Mouse (Mus musculus) kidney, postnatal 36 days (tissue): ENCODE measurements at regions not wholly inside any gene's neighbourhood (a gene's known extent, or its start where the extent isn't known, plus 50 kb on each side); places are given as distances from the start of the nearest gene placed in this dataset.

ENCODE experiments used
- DNase-seq, 2 experiments: peaks; one replicate each; pipeline ENCODE4 v3.0.0; 2021 to 2022; ENCODE audit warnings: mixed read lengths in 2 of 2

DNA sequence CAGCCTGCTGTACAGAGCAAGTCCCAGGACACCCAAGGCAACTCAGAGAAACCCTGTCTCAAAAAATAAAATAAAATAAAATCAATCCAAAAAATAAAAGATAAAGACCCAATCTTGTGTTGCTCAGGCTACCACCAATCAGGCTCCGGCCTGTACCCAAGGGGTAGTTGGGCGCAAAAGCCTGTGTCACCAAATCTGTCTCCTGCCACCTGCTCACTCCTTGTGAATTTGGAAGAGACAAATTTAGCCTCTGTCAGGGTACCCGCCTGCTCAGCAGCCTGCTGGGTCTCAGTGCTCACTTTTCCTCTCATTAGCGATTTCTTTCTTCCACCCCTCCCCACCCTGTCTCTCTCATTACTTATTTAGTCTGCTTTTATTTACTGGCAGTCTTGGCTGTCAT lies 54.6 kb downstream of the Sox4 start:
- no peak for DNase-seq

DNA sequence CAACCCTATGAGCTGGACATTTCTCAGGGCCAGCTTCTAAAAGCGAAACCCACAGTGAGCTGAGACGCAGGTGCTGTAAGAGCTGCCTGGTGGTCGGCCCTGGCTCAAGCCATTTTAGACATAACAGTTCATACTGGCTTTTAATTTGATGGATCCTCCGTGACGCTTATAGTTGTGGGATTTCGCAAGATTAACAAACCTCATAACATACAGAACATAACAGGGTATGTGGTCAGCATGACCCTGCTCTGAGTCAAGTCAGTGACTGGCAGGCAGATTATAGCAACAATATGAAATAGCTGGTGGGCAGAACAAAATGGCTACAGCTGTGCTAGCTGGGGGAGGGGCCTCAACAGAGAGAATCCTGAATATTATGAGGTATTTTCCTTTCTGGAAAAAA lies 60.6 kb downstream of the Sox4 start:
- DNase-seq = no peak

DNA sequence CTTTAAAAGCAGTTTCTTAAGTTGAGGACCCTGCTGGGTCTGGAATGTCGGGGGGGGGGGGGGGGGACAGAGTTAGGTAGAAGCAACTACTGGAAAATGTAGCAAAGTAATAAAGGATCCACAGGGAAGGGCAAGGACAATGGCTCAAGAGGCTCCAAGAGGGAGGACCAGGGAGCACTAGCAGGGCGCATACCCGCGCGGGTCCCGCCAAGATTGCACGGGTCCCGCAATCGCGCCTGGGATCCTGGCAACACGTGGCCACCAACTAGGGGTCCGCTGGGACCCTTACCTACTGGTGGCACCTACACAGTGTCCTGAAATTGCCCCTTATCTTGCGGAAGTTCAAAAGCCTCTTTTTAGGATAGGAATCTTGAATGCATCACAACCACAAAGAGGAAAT lies 66.4 kb downstream of the Sox4 start:
- no peak for DNase-seq

DNA sequence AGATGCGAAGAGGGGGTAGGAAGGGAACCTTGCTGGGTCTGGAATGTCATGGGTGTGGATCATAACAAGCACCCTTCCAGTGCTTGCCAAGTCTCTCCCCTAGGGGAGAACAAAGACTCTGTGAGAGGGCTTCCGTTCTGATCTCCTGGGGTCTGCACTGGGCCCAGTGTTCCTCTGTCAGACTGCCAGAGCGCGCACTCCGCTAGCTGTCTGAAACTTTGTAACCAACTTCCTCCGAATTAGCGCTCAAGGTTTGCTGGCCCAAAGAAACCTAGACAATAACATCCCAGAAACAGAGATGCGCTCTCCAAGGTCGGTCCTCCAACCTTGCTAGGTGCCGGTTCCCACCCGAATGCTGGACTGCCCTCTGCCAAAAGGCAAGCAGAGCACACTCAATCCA lies 66.8 kb downstream of the Sox4 start:
- peak; percentile 26 to 41 for DNase-seq

DNA sequence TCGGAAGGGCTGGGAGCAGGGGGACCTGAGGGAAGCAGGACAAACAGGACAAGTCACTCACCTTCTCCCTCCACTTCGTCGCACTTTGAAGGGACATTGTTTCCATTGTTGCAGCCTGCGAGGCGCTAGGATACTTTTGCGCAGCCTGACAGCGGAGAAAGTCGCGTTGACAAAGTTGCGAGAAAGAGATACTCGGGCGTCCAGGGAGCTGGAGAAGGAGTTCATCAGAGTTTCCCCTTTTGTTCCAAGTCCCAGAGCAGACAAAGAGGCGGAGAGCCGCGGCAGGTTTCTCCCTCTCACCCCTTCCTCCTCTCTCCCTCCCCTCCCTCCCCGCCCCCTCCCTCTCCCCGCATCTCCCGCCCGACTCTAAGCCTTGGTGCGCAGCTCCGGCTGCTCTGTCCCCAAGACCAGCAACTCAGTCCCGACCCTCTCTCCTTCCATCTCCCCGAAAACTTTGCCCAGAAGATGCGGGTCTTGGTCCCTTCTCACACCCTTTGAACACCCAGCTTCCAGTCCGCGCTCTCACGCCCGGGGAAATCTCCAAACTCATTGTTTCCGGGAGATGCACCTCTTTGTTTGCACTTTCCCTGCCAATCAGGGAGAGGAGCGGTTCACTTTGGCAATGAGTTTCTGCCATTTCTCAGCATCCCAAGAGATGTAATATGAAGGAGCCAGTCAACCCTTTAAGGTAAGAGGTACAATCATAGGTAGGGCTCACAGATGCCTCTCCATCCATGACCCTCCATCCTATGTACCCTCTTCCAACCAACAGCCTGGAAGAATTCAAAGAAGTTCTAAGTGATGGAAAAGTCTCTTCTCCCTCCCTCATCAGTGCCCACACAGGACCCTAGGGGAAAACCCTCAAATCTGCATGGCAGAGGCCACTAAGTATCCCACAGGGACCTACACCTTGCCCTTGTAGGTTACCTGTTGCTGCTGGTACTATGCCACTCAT lies 68.2 kb downstream of the Sox4 start:
- peak in 1 of 2 experiments; percentile 31 for DNase-seq

DNA sequence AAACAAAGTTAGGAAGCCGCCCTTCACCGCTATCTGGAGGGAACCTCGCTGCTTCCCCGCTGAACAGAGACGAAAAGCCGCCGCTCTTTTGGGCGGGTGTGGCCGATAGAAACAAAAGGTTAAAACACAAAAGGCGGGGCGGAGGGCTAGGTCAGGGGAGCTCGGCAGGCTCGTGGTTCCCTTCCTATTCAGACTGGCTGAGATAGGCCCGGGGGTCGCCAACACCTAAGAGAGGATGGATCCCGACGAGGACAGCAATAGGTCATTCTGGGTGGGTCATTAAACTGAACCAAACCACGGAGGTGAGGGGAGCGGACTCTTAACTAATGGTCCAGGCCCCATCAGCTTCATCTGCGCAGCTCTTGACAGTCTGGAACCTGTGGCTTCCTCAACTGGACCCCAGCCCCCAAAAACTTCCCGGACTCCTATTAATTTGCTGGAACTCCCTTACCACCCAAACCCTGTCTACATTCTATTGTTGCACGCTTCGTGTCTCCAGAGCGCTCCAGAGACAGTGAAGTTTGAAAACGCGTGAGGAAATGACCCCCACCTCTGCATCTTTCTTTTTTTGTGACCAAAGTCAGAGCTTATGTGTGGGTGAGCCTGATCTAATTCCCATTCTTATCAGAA lies 69.2 kb downstream of the Sox4 start:
- peak in 1 of 2 experiments; percentile 48 for DNase-seq

DNA sequence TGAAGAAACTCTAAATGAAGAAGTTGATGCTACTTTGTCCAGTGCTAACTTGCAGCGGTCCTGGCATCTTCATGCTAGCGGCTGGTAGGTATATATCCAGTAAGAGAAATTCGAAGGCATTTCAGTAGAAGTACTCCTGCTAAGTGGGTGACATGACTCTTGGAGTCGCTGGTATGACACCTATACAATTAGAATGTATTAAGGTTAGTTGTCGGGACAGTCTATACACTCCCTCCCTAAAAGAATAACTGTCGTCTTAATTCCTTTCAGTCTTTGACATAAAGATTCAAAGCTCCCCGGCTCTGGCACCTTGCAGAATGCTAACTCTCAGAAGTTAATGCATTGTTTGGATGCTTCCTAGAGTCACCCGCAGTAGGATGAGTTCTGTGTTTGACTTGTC lies 70.1 kb downstream of the Sox4 start:
- no peak for DNase-seq

DNA sequence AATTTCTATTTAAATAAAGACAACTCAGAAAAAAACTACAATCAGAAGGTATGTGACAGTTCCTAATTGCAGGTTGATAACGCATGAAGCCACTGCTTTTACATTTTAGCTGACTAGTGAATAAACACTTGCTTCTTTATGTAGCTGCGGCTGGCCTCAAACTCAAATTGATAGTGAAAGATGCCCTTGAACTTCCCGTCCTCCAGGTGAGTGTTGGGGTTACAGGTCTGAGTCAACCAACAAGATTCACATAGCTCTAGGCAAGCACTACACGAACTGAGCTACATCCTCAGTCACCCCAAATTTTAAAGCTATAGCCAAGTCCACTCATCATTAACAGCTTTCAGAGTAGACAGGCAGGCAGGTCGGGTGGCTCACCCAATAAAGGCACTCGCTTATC lies 72.6 kb downstream of the Sox4 start:
- no peak for DNase-seq

DNA sequence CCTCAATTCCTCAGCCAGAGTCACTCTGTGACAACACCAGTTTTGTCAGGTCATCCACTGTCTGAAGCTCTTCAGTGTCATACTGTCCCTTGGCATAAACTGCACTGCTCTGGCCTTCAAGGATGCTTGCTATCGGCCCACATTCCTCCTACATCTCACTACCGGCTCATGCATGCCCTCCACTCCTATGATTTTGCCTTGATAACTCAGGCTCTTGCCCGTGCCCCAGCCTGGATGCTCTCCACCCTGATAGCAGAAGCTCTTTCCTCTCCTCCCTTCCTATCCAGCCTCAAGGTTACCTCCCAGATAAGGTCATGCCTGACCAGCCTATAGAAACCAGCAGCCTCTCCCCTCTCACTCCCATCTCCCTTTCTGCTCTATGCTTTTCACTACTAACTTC lies 74.8 kb downstream of the Sox4 start:
- DNase-seq = no peak

DNA sequence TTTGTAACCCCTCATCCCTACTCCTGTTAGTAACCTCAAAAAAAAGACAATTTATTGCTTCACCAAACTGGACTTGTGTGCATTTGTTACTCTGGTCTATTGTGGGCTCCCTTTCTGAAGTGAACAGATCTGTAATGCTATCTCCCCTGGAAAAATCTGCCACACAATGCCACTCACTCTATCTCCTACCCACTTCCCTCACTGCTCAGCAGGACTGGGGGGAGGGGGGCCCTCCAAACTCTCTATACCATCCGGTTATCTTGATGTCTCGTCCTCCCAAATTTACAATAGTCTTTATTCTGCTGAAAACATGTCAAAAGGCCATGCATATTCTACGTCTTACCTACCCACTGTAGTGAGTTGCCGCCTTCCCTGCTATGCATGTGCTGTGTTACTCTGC lies 76.7 kb downstream of the Sox4 start:
- DNase-seq = no peak

DNA sequence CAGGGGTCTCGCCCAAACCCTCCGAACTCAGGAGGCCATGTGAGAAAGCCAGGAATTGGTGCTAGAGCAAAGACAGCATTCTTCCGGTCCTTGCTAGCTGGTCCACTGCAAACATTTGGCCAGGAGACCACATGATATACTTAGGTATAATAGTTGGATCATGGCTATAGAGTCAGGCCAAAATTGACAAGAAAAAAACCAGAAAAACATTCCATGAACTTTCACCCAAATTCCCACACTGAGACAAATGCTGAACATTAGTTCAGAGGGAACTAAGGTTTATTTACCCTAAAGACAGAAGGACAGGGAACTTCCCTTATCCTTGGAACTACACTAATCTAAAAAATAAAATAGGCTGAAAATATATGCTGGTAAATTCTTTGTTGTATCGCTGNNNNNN lies 82.8 kb downstream of the Sox4 start:
- DNase-seq = no peak

DNA sequence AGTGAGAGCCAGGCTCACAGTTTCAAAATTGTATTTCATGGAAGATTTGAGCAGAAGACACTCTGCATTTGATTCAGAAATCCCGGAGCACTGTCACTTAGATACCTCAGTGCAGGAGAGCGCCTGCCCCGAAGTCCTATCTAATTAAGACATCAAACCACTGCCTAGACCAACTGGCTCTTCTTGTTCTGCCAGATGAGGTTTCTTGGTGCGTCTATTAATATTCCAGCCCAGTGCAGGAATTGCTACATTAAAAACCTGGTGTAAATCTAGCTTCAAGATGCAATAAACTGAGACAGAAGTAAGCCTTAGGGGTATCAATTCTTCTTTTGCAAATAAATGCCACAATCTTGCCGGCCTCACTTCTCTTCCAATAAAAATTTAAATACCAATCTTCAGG lies 86.3 kb downstream of the Sox4 start:
- no peak for DNase-seq

DNA sequence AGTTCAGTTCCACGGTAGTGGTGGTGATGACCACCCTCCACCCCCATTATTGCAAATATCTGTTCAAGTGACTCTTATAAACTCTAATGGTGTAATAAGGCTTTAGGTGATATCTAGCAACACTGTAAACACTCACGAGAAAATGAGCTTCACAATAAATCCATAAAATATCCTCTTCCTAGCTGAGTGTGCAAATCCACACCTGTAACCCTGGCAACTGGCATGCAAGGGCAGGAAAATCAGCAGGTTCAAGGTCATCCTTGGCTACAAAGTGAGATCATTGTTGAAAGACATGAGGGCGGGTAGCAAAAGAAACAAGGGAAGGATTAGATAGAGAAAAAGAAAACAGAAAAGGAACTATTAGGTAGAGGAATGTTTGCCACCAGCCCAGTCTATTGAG lies 86.8 kb downstream of the Sox4 start:
- DNase-seq = no peak

DNA sequence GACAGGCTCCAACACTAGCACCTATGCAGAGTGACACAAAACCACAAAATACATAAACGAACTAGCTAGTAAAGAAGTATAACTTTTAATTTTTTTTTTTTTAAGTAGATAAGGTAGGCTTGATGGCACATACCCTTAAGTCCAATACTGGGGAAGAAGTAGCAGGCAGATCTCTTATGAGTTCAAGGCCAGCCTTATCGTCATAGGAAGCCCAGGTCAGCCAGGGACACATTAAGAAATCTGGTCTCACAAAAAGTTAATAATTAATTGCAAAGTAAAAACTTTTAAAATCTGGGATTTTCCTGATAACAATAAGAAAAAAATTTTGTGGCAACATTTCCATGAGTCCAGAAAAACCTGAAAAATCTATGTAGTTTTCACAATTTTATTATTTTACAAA lies 92.9 kb downstream of the Sox4 start:
- no peak for DNase-seq

DNA sequence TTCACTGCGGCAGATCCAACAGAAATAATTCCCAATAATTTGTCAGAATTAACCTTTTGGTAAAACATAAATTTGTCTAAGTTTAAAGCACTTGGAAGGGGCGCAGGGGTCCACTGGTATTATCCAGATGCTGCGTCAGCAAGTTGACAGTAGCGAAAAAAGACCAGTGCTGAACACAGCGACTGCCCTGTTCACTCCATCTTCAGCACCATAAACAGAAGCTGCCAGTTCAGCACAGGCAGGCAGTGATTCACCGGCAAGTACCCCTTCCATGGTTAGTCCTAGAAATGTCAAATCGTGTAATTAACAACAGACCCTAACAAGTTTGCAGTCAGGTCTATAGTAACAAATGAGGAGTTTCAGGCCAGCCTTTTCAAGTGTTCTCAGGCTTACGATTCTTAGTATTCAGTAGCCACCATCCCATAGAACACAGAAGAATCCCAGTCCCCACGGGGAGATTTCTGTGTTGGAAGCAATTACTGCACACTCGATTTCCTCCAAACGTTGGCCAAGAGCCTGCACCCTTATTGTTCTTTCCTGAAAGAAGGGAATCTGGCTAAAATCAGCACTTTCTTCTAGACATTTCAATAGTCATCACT lies 93.6 kb downstream of the Sox4 start:
- no peak for DNase-seq

DNA sequence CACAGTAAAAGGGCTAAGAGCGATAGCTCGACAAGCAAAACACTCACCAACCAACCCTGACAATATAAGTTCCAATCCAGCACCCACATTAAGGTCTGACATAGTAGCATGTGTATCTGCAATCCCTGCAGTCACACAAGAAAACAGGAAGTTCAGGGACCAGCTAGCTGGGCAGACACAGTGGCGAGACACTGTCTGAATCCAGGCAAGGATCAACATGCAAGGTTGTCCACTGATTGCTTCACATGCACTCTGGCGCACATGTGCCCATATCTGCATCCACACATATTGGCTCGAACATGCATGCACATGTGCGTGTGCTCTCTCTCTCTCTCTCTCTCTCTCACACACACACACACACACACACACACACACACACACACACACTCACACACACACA lies 95.5 kb downstream of the Sox4 start:
- no peak for DNase-seq

DNA sequence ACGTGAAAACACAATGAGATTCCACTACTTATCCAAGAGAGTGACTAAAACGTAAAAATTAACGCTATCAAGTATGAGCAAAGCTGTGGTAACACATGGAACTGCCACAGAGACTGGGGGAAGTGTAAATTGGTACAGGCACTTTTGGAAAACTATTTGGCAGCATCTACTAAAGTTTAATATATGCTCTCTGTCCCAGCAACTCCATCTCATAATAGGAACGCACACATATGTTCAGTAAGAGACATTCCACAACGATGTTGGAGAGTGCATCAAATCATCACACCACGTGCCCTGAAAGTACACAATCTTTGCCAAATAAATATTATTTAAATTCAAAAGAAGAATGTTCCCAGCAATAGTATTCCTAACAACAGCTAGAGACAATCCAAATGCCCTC lies 96.3 kb downstream of the Sox4 start:
- no peak for DNase-seq

DNA sequence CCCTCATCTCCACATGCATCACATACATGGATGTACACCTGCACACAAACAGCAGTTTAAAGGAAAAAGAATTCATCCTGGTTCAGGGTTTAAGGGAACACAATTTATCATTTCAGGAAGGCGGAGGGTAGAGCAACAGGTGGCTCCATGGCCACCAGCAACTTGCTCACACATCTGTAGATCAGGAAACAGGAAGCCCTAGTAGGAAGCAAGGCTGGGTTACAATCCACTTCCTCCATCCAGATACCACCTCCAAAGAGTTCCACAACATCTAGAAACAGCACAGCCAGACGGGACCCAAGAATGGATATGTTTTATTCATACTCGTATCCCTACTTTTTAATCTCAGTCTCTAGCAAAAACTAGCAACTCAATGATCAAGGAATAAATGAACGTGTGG lies 97.0 kb downstream of the Sox4 start:
- no peak for DNase-seq

DNA sequence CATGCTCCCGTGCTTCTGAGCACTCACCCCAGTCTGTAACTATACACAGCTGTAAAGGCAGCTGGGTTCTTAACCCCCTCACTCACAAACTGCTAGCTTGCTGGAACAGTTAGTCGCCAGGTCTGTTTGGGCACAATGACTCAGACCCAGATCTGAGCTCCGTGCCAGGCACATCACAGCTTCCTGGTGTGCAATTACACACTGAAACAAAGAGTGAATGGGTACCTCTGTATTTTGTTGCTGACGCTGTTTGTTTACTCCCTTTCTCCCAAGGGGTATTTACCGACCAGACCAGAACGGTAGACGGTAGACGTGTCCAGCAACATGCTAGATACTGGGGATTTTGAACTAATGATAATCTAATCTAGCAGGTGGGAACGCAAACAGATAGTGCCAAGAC lies 99.3 kb downstream of the Sox4 start:
- no peak for DNase-seq

DNA sequence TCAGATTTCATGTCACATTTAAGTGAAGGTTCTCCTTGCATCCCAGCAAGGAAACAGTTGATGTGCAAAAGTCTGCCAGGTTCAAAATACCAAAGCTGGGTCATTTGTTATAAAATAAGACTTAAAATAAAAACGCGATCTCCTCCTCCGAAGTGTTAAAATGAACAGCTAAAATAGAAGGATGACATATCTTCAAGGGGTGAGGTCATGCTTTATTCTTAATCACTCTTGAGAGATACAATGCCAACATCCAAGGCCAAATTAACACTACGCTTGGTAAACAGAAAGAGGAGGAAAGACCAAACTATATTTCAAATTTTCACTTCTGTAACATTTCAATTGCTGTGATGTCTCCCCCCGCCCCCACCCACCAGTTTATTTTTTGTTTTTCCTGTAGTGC lies 105.2 kb downstream of the Sox4 start:
- DNase-seq = no peak

DNA sequence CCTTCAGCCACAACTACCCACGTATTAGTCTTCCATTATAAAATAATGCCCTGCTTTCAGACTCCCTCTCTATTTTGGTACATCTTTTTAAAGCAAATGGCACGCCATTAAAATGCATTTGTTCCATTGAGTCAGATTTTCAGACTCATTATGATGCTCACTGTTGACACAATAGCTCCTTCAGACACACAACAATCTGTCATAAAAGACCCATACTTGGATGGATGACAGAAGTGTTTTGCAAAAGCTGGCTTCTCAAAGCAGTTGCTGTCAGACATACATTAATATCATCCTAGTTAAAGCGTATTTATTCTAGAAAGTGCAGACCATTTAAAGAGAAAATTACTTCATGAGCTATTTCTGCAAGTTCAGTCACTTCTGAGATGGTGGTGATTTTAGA lies 106.0 kb downstream of the Sox4 start:
- DNase-seq = no peak

DNA sequence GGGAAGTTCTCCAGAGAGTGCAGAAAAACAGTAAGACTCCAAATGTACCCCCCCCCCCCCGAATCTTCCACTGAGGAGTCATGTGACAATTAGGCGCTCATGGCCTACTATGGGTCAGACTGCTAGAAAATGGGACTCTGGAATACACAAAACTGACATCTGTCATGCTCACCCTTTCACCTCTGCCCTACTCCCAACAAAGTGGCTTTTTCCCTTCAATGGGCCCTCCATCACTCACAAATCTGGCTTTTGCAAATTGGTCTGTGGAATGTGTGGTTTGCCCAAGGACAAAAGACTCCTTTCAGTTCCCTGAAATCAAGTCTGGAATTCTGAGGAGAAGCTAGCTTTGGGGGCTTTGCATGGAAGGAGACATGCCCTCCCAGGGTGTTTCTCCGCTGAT lies 109.0 kb downstream of the Sox4 start:
- DNase-seq = no peak

DNA sequence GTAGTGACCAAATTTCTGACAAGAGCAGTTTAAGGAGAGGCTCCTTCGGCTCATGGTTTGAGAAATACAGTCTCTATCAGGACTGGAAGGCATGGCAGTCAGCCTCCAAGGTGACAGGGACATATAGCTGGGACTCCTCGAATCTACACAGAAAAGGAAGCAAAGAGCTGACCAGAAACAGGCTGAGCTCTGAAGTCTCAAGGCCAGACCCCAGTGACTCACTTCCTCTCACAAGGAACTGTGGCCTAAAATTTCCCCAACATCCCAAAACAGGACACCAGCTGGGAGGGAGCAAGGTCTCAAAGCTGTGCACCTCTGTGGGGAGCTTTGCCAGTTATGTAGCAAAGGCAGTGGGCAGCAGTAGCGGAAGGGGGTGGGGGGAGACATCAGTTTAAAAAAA lies 110.7 kb downstream of the Sox4 start:
- DNase-seq = peak; percentile 13 to 21

DNA sequence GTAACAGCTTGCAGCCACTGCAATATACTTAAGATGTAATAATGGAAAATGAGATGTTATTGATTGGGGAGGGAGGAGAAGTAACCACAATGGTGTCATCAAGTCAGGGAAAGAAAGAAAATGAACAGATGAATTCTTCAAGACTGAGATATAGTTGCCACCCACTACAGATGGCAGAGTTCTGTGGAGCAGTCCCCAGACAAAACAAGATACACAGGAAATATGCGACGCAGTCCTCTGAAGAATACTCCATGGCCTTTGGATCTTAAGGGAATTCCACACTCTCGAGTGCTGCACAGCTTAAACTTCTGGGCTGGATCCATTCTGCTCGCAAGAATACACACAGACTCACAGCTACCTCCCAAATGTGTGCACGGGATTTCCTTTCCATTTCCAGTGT lies 113.4 kb downstream of the Sox4 start:
- no peak for DNase-seq
